Mouse (Mus musculus) inflammation-experienced regulatory T-cells, adult 6 months (primary cell): ENCODE results near the gene Olfr470. TPM values are rescaled to one million over a fixed set of nuclear protein-coding genes. Genes with fewer than 3 reads are reported as not detected.
"Not testable (repeated sequence)": the region's sequence is repeated elsewhere in the genome, so short reads cannot be mapped to it uniquely, and the experiment has no call there.

Experiments used
- ATAC-seq: one replicate; pipeline ENCODE4 v1.8.0; 2017
- polyA plus RNA-seq, 3 experiments: library from polyadenylated mRNA; unstranded; fragments of 100-300 nt; shearing (Covaris generic); gene quantifications; one replicate each; pipeline ENCODE4 v1.2.1; 2017

Olfr470 gene
- polyA plus RNA-seq = under 1 TPM in 1 of 3 experiments, not detected in 2; 0.66 TPM

- not testable (repeated sequence) for ATAC-seq
These were observed at the start of gene Olfr470 for GRCm38 (mm10) chr7:107847390-107847789. TSS of gene Olfr470 (minus strand) at chr7:107847490.

DNA sequence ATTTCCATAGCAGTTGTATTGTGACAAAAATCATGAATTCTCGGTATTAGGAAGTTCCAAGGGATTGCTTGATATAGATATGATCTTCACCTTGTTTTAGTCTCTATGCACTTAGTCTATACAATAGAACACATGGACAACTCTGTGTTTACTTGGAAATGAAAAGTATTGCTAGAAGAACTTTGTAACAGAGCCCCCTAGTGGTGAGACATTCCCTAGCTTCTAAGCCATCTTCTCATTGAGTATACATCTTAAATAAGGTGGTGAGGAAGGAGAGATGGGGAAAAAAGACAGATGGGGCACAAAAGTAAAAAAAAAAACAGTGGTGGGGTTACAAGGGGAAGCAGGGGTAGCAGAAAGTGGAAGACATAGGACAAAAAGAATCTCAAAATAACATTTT is 5.6 kb downstream of the Olfr470 start:
- no peak for ATAC-seq

DNA sequence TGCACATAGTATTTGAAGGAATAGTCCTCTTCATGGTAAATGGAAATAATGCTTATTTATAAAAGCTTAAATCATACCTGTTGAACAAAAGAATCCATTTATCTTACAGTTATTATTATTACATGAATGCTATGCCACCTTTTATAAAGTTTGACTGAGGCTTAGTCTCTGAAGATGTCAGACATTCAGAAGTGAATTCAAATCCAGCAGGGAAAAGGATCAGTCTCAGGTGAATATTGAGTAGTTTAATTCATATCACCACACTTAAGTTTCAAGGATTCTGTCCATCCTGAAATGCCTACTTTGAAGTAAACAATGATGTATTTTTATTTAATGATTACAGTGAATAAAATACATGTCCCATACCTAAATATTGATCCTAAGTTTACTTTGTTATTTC is 21.8 kb downstream of the Olfr470 start, which contains the start of gene Olfr469:
Olfr469 (minus strand) TSS at position 101 of the 400 bp plus-strand sequence.
- ATAC-seq = not testable (repeated sequence)

- ATAC-seq = not testable (repeated sequence)
These were observed 23.4 kb downstream of the Olfr470 start for GRCm38 (mm10) chr7:107823867-107824266.

DNA sequence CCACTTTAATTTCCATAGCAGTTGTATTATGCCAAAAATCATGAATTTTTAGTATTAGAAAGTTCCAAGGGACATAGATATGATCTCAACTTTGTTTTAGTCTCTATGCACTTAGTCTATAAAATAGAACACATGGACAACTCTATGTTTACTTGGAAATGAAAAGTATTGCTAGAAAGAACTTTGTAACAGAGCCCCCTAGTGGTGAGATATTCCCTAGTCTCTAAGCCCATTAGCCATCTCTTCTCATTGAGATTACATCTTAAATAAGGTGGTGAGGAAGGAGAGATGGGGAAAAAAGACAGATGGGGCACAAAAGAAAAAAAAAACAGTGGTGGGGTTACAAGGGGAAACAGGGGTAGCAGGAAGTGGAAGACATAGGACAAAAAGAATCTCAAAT is 27.8 kb downstream of the Olfr470 start:
- ATAC-seq = no peak

DNA sequence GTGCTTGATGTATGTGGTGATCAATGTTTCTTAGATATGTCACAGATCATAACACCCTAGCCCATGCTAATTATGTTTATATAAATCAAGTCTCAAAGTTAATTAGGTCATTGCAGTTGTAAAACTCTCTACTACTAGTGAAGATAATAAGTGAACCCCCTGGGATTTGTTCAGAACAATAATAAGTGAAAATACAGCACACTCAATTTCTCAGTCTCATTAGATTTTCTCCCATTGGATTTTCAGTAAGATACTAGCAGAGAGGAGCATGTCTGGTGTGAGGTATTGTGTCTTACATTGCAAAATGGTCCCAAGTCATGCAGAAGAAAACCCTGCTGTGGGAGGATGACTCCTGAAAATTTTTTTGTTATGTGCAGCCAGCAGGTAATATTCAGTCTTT is 35.3 kb downstream of the Olfr470 start, which contains the start of gene Olfr467:
Olfr467 (plus strand) TSS at position 301 of the 400 bp plus-strand sequence.
- ATAC-seq = no peak

- no peak for ATAC-seq
These were observed 45.2 kb downstream of the Olfr470 start for GRCm38 (mm10) chr7:107802138-107802537.

DNA sequence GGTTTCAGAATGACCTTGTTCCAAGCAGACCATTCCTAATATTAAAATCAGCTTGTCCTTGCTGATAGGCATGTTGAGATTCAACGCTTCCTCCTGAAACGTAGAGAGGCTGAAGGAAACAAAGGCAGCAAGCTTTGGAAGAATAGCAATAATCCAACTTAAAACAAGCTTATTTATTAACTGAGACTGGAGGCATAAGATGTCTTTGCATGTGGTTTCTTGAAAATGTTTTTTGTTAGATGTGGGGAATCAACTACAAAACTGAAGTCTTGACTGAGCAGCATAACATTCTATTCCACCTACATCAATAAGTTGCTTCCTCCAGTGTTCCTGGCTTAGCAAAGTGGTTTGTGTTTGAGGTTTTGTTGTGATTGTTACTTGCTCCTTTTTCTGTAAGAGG is 46.2 kb downstream of the Olfr470 start, which contains the start of gene Ovch2:
Ovch2 (minus strand) TSS at position 101 of the 400 bp plus-strand sequence.
- no peak for ATAC-seq

DNA sequence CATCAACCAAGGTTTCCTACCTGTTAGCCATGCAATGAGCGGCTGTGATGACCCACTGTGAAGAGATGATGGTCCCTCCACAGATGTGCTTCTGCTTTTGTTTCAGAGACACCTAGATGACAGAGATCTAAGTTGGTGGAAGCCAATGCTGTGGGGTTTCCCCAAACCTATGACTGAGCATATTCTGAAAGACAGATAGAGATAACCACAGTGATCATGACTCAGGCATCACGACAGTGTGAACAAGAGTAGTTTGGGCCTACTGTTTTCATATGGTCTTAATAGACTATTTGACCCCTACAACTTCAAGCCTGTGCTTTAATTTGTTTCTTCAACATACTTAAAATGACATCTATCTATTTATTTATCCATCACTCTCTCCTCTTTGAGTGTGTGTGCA is 50.8 kb downstream of the Olfr470 start:
- ATAC-seq = no peak

Other genes with a start within 250 kb of the Olfr470 start
- not detected for gene 5330417H12Rik, start 222.3 kb downstream of the Olfr470 start, polyA plus RNA-seq
- gene Cyb5r2, start 89.5 kb downstream of the Olfr470 start, polyA plus RNA-seq = not detected
- gene Ovch2, start 46.3 kb downstream of the Olfr470 start, polyA plus RNA-seq = not detected
- not detected for gene Olfr467, start 35.2 kb downstream of the Olfr470 start, polyA plus RNA-seq
- gene Olfr469, start 21.9 kb downstream of the Olfr470 start, polyA plus RNA-seq = not detected
- under 1 TPM in 2 of 3 experiments, not detected in 1; 0.06 to 0.08 TPM for gene Olfr472, start 50.4 kb upstream of the Olfr470 start, polyA plus RNA-seq
- gene Olfr473, start 83.0 kb upstream of the Olfr470 start, polyA plus RNA-seq = not detected
- gene Olfr474, start 107.2 kb upstream of the Olfr470 start, polyA plus RNA-seq = not detected
- gene Olfr476, start 117.3 kb upstream of the Olfr470 start, polyA plus RNA-seq = under 1 TPM in 1 of 3 experiments, not detected in 2; 0.16 TPM
- not detected for gene Olfr477, start 139.2 kb upstream of the Olfr470 start, polyA plus RNA-seq
- not detected for gene Olfr478, start 186.5 kb upstream of the Olfr470 start, polyA plus RNA-seq
- not detected for gene Olfr479, start 203.2 kb upstream of the Olfr470 start, polyA plus RNA-seq
- not detected for gene Olfr480, start 219.9 kb upstream of the Olfr470 start, polyA plus RNA-seq
- gene Olfr481, start 232.4 kb upstream of the Olfr470 start, polyA plus RNA-seq = under 1 TPM in 1 of 3 experiments, not detected in 2; 0.29 TPM